Mouse (Mus musculus) neural tube, embryonic 14.5 days (tissue): ENCODE results near the gene Ggps1. TPM values are rescaled to one million over a fixed set of nuclear protein-coding genes. Genes with fewer than 3 reads are reported as not detected.

ENCODE experiments used
- ATAC-seq: fragments of 200-750 bp; cut with Nextera tagmentation; 2 replicates; pipeline ENCODE4 v1.8.0; 2017; ENCODE audit warnings: low read depth, mild to moderate bottlenecking, moderate TSS enrichment, moderate library complexity
- H3K27ac ChIP-seq: fragments of 300-500 bp; sonication (generic); 2 replicates; pipeline ENCODE4 v1.5.1; 2014; ENCODE audit warnings: low read depth, mild to moderate bottlenecking, control low read depth, low read length, moderate library complexity, mixed read lengths
- H3K27me3 ChIP-seq: fragments of 300-500 bp; sonication (generic); 2 replicates; pipeline ENCODE4 v1.6.1; 2014; ENCODE audit warnings: low read length; ENCODE audit not compliant: control insufficient read depth, insufficient read depth
- H3K36me3 ChIP-seq: fragments of 300-500 bp; sonication (generic); 2 replicates; pipeline ENCODE4 v1.6.1; 2014; ENCODE audit warnings: low read length, mixed read lengths; ENCODE audit not compliant: control insufficient read depth, insufficient read depth
- H3K4me1 ChIP-seq: fragments of 300-500 bp; sonication (generic); 2 replicates; pipeline ENCODE4 v1.6.1; 2014; ENCODE audit warnings: low read length; ENCODE audit not compliant: control insufficient read depth, insufficient read depth
- H3K4me2 ChIP-seq: fragments of 300-500 bp; sonication (generic); 2 replicates; pipeline ENCODE4 v1.6.1; 2014; ENCODE audit warnings: mild to moderate bottlenecking, low read depth, low read length, control low read depth
- H3K4me3 ChIP-seq: fragments of 300-500 bp; sonication (generic); 2 replicates; pipeline ENCODE4 v1.5.1; 2014; ENCODE audit warnings: low read depth, low read length, control low read depth, mixed read lengths
- H3K9ac ChIP-seq: fragments of 300-500 bp; sonication (generic); replicated peaks from 2 replicates; pipeline ENCODE4 v1.6.1; 2014; ENCODE audit warnings: low read depth, mild to moderate bottlenecking, control low read depth, low read length, mixed read lengths
- H3K9me3 ChIP-seq: fragments of 300-500 bp; sonication (generic); 2 replicates; pipeline ENCODE4 v1.6.1; 2016; ENCODE audit warnings: low read length; ENCODE audit not compliant: control insufficient read depth
- WGBS: fragments of 180-500 bp; shearing (Covaris S2); extraction: QIAGEN DNeasy Blood & Tissue Kit; methylation state at CpG from one replicate; pipeline ENCODE4 v1.1.7; 2014; 5-methylcytosine and 5-hydroxymethylcytosine counted together
- polyA plus RNA-seq: library from polyadenylated mRNA; unstranded; fragments of >200 nt; fragmentation: Nextera tagmentation; extraction: Ambion mirVana; gene quantifications from 2 replicates; pipeline ENCODE4 v1.2.1, GENCODE M21; 2014

The Ggps1 gene
- polyA plus RNA-seq, 1 experiment from 2014 or later, result 97.9 TPM

DNA sequence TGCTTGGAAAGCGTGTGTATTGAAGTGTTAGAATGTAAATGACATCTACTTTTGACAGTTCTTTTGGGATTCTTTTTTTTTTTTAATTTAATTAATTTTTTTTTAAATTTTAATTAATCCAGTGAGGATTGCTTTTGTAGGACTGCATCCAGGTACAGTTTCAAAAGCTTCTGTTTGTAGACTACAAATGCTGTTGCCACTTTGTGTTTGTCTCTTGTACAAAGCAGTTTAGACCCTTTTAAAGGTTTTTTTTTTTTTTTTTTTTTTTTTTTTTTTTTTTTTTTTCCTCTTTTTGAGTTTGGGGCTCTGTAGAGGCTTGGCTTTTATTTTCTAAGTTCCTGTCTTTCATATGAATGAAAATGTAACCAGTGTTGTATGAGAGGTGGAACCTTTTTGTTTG lies 2.4 kb upstream of the Ggps1 start:
- Histone ChIP-seq H3K27ac (no peak overlapping the region), H3K27me3 (peaks cover 2% of the 10 kb centered on the region; the same call in 1 of the 2 replicates), H3K36me3 (peaks cover 3% of the 10 kb centered on the region; the same call in 1 of the 2 replicates), H3K9ac (no peak overlapping the region), H3K4me3 (no peak overlapping the region), H3K4me2 (no peak overlapping the region), H3K4me1 (peaks cover 26% of the 10 kb centered on the region; the same call in 1 of the 2 replicates), H3K9me3 (no peaks in the 10 kb centered on the region)
- ATAC-seq, result no peak
- WGBS, result 76% methylated on average over 1 of the region's 1 CpGs

DNA sequence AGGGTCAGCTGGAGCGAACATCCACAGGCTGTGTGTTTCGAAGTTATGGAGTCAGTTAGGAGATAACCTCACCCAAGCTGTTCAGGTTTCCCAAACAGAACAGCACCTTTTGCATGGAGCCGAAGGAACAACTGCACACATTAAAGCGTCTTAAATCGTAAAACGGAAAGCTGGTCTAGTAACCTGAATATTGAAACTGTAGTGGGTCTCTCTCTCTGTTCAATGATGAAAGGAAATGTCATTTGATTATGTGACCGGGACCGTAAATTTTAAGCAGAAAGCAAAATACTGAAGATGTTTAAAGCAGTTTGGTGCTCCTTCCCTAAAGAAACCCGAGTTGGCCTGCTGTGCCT lies 1.7 kb upstream of the Ggps1 start:
- H3K9me3 ChIP-seq, result no peaks in the 10 kb centered on the region
- 12% methylated on average over 9 of the region's 9 CpGs for WGBS
- peaks cover 26% of the 10 kb centered on the region; the same call in 1 of the 2 replicates for H3K4me1 ChIP-seq
- no peak for ATAC-seq
- H3K9ac ChIP-seq, result peak overlapping the region; percentile 99
- H3K4me3 ChIP-seq, result peak overlapping the region; percentile 99
- H3K4me2 ChIP-seq, result peak overlapping the region; percentile 70
- peaks cover 2% of the 10 kb centered on the region; the same call in 1 of the 2 replicates for H3K27me3 ChIP-seq
- peaks cover 3% of the 10 kb centered on the region; the same call in 1 of the 2 replicates for H3K36me3 ChIP-seq
- H3K27ac ChIP-seq, result no peak overlapping the region; the same call in 1 of the 2 replicates

DNA sequence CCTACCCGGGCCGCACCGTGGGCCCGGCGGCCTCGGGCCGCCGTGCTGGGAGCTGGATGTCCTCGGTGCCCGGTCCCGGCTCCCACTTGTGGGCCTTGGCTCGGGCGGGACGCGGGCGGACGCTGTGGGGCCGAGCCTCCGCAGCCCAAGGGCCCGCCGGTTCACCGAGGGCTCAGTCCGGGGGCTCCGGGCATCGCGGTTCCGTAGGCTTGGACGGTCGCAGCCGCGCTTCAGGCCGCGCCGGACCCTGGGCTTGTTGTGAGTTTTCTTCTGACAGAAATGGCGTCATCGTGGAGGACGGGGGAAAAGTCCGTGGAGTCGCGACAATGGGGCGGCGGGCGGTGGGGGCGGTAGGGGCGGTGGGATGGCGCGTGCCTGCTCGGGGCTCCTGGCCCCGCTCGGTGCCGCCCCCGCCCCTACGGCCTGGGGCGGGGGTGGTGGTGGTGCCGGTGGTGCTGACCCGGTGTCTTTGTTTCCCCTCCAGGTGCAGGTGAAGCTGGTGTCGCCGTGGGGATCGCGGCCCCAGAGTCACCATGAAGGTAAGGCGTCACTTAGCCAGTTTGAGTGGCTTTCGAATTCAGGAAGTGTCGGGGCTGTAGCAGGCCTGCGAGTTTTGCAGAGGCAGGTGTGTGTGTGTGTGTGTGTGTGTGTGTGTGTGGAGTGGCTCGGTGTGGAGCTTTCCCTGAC lies 1.2 kb upstream of the Ggps1 start:
- Histone ChIP-seq H3K4me1 (peaks cover 26% of the 10 kb centered on the region; the same call in 1 of the 2 replicates), H3K4me3 (peak overlapping the region; percentile 99)
- ATAC-seq, result no peak

DNA sequence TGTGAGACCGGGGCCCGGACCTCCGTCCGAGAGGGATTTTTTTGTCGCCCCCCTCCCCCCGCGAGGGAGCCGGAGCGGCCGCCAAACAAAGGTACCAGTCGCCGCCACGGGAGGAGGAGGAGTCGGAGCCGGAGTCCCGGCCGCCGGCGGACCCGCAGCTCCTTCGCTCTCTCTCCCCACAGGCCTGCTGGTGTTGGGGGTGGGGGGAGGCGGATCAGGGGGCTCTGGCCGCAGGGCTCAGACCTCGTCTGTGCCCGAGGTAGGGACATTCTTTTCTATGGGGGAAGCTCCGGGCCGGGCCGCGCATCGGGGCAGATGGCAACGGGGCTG lies 619 bp upstream of the Ggps1 start:
- H3K9ac ChIP-seq, result peak overlapping the region; percentile 99
- peaks cover 26% of the 10 kb centered on the region; the same call in 1 of the 2 replicates for H3K4me1 ChIP-seq

More for the DNA sequence above, 1.2 kb upstream of the Ggps1 start:
- Histone ChIP-seq H3K27ac (peak overlapping the region; percentile 95), H3K4me2 (peak overlapping the region; percentile 70), H3K27me3 (peaks cover 2% of the 10 kb centered on the region; the same call in 1 of the 2 replicates), H3K36me3 (peaks cover 3% of the 10 kb centered on the region; the same call in 1 of the 2 replicates), H3K9ac (peak overlapping the region; percentile 99), H3K9me3 (no peaks in the 10 kb centered on the region)
- under 1% methylated on average over 46 of the region's 65 CpGs for WGBS

DNA sequence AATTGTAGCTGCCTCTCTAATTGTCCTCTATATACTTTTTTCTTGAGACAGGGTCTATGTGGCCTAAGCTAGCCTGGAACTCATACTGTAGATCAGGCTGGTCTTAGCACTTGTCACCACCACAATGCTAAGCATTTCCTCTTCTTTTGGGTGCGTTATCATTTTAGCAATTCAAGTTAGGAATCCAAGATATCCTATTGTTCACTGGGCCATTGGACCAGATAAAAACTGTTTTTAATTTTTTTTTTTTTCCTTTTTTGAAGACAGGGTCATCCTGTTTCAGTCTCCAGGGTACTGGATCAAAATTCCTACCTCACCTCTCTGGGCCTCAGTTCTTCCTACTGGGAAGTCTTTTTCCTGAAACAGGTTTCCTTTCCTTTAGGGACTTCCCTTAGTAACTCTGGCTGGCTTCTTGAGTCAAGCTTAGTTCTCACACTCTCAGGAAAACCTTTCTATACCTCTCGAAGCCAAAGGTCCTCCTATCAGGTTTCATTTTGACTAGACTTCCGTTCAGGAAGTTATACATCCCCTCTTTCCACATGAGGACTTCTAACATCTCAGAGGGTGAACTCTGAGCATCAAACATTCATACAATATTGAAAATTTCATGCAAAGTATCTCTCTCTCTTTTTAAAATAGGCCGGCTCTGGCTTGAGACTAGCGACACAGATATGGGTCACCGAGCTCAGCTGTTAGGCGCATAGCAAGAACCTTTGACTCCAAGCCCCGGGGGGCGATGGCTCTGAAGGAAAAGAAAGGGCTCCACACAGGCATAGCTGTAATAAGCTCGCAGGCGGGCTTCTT lies 877 bp downstream of the Ggps1 start:
- 5% methylated on average over 11 of the region's 11 CpGs for WGBS
- peak overlapping the region; percentile 92 for H3K27ac ChIP-seq
- peaks cover 2% of the 10 kb centered on the region; the same call in 1 of the 2 replicates for H3K27me3 ChIP-seq
- ATAC-seq, result no peak
- H3K9ac ChIP-seq, result peak overlapping the region; percentile 67
- H3K4me3 ChIP-seq, result peak overlapping the region; percentile 61
- peak overlapping the region; percentile 54 for H3K4me2 ChIP-seq
- H3K36me3 ChIP-seq, result peaks cover 5% of the 10 kb centered on the region; the same call in 1 of the 2 replicates
- H3K9me3 ChIP-seq, result no peaks in the 10 kb centered on the region
- peaks cover 26% of the 10 kb centered on the region; the same call in 1 of the 2 replicates for H3K4me1 ChIP-seq

More for the DNA sequence above, 619 bp upstream of the Ggps1 start:
- no peaks in the 10 kb centered on the region for H3K9me3 ChIP-seq
- WGBS, result under 1% methylated on average over 24 of the region's 31 CpGs
- H3K4me2 ChIP-seq, result peak overlapping the region; percentile 70
- peak overlapping the region; percentile 99 for H3K4me3 ChIP-seq
- H3K27ac ChIP-seq, result peak overlapping the region; percentile 95
- peaks cover 2% of the 10 kb centered on the region; the same call in 1 of the 2 replicates for H3K27me3 ChIP-seq
- peak; percentile 44 for ATAC-seq
- peaks cover 3% of the 10 kb centered on the region; the same call in 1 of the 2 replicates for H3K36me3 ChIP-seq

DNA sequence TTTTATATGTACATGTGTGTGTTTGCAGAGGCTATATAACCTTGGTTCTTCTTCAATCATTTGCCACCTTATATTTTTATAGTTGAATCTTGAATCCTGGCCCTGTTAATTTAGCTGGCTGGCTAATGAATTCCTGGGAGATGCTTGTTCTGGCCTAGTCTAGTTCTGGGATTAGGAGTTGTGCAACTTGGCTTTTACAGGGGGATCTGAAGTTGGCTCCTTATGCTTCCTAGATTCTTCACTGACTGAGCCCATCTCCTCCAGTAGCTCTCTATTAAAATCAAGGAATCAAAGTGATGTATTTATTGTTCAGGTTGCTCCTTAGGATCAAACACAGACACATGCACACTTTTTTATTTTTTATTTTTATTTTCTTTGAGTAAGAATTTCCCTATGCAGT lies 3.7 kb downstream of the Ggps1 start:
- no peak for ATAC-seq
- Histone ChIP-seq H3K4me2 (no peak overlapping the region), H3K27me3 (peaks cover 2% of the 10 kb centered on the region; the same call in 1 of the 2 replicates), H3K27ac (no peak overlapping the region), H3K4me1 (peaks cover 10% of the 10 kb centered on the region; the same call in 1 of the 2 replicates), H3K9me3 (no peaks in the 10 kb centered on the region), H3K9ac (no peak overlapping the region), H3K4me3 (no peak overlapping the region), H3K36me3 (peaks cover 18% of the 10 kb centered on the region)

DNA sequence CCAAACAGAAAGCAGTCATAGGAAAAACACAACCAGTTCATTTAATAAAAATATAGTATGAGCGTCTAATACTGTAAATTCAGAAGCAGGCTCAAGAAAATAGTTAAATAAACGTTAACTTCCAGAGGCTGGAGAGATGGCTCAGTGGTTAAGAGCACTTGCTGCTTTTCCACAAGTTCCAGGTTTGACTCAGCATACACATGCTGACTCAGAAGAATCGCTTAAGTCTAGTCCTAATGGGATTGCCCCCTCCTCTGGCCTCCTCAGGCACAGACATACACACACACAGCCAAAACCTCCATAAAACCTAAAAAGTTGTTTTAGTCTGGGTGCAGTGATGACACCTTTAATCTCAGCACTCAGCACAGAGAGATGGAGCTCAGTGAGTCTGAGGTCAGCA lies 6.5 kb downstream of the Ggps1 start:
- no peak overlapping the region for H3K27ac ChIP-seq
- H3K9ac ChIP-seq, result no peak overlapping the region
- no peak overlapping the region for H3K4me2 ChIP-seq
- H3K27me3 ChIP-seq, result no peaks in the 10 kb centered on the region
- no peak overlapping the region for H3K4me3 ChIP-seq
- H3K36me3 ChIP-seq, result peaks cover 40% of the 10 kb centered on the region
- H3K9me3 ChIP-seq, result no peaks in the 10 kb centered on the region
- H3K4me1 ChIP-seq, result 0 out of 2 replicates have a peak, but pooled peaks cover 5% of the 10 kb centered on the region
- 94% methylated on average over 3 of the region's 3 CpGs for WGBS
- no peak for ATAC-seq

DNA sequence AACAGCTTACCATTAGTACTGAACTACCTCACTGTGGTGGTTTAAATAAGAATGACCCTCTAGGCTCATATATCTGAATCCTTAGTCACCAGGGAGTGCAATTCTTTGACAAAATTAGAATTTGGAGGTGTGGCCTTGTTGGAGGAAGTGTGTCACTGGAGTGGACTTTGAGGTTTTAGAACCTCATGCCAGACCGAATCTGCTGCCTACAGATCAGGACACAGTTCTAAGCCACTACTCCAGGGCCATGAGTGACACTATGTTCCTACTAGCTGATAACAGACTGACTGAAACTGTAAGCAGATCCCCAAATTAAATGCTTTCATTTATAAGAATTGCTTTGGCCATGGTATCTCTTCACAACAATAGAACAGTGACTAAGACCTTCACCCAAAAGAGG lies 13.4 kb downstream of the Ggps1 start:
- 83% methylated on average over 1 of the region's 1 CpGs for WGBS

DNA sequence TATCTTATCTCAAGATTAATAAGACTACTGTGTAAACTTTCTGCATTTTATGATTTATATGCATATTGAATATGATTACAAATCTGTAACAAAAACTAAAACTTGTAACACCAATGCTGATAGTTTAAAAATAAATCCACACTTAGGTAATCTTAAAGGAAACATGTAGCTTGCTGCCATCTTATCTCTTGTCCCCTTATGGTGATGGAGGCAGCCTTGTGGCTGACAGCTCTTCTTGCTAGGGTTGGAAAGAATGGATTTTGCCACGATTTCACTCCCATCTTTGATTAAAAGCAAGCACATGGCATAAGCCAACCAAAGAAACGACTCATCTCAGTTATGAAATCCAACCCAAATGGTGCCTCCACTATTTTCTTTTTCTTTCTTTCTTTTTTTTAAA lies 18.8 kb downstream of the Ggps1 start:
- no peak for ATAC-seq
- H3K36me3 ChIP-seq, result peaks cover 8% of the 10 kb centered on the region; the same call in 1 of the 2 replicates
- H3K9ac ChIP-seq, result no peak overlapping the region
- peaks cover 5% of the 10 kb centered on the region; the same call in 1 of the 2 replicates for H3K4me1 ChIP-seq
- 77% methylated on average over 2 of the region's 2 CpGs for WGBS
- H3K27me3 ChIP-seq, result no peaks in the 10 kb centered on the region
- H3K4me3 ChIP-seq, result no peak overlapping the region
- H3K4me2 ChIP-seq, result no peak overlapping the region
- H3K9me3 ChIP-seq, result no peaks in the 10 kb centered on the region
- H3K27ac ChIP-seq, result no peak overlapping the region

More for the DNA sequence above, 13.4 kb downstream of the Ggps1 start:
- ATAC-seq, result no peak
- Histone ChIP-seq H3K27me3 (no peaks in the 10 kb centered on the region), H3K9ac (no peak overlapping the region), H3K27ac (no peak overlapping the region), H3K9me3 (no peaks in the 10 kb centered on the region), H3K4me2 (no peak overlapping the region), H3K4me1 (no peaks in the 10 kb centered on the region), H3K36me3 (peaks cover 43% of the 10 kb centered on the region), H3K4me3 (no peak overlapping the region)
